Mouse (Mus musculus): ENCODE data around the gene B4galt1.

The B4galt1 gene

GRCm38 (mm10) chr4:40853565-40854386 lies at the start of gene B4galt1:
Gene B4galt1 (minus strand): TSS chr4:40854005.
- peak; percentile 100 for DNase-seq

DNA sequence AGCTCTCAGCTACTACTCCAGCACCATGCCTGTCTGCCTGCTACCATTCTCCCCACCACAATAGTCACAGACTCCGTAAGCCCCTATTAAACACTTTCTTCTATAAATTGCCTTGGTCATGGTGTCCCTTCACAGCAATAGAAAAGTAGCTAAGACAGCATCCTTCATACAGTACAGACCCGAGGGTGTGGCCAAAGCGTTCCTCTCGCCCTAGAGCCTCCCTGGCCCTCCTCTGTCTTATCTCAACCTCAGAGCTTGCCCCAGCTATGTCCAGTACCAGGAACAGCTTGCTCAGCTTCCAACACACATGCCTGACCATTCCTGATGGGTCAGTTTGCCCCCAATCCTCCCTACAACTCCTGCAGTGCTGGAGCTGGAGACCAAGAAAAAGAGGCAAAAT lies 46.8 kb upstream of the B4galt1 start:
- no peak for DNase-seq

DNA sequence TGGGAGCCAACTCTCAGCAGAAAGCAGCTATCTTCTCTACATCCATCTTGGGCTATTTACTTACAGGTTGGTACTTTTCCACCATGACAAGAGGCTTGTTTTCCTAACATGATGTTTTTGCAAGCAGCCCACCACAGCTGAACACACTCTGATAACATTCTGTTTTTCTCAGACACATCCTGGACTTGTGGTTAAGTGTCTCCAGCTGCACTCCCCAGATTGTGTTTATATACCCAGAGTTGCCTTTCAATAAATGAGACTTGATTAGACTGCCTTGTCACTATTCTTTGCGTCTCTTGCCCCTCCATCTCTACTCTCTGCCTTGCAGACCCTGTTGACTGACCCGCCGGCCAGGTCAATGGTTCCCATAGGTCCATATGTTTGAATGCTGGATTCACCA lies 46.3 kb upstream of the B4galt1 start:
- no peak for DNase-seq

- DNase-seq: no peak
Observed at GRCm38 (mm10) chr4:40899264-40899663, 45.5 kb upstream of the B4galt1 start.

DNA sequence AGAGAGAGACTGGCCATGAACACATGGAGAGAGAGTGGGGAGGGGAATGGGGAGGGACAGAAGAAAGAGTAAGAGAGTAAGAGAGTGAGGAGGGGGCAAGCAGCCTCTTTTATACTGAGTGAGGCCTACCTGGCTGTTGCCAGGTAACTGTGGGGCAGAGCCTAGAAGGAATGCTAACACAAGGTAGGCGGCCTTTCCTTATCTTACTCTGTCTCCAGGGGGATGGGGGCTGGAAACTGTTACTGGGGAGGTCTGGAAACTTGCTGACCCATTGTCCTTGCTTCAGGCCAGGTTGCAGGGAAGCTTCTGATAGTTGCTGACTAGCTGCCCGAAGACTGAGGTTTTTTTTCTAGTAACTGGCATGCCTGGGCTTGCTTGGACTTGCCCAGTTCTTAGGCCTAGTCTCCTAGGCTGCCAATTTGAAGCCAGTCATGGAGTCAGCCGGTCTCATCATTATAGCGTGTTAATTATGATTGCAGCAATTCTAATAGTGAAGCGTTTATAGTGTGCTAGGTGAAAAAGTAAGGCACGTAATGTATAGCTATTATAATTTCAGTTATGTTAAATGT lies 44.8 kb upstream of the B4galt1 start:
- no peak for DNase-seq

- DNase-seq: no peak
Observed at GRCm38 (mm10) chr4:40895646-40896045, 41.8 kb upstream of the B4galt1 start.

GRCm38 (mm10) chr4:40895118-40895517 lies 41.3 kb upstream of the B4galt1 start:
- DNase-seq: no peak

- no peak for DNase-seq
Observed at GRCm38 (mm10) chr4:40891206-40891605, 37.4 kb upstream of the B4galt1 start.

- DNase-seq: no peak
Observed at GRCm38 (mm10) chr4:40889983-40890382, 36.2 kb upstream of the B4galt1 start.

DNA sequence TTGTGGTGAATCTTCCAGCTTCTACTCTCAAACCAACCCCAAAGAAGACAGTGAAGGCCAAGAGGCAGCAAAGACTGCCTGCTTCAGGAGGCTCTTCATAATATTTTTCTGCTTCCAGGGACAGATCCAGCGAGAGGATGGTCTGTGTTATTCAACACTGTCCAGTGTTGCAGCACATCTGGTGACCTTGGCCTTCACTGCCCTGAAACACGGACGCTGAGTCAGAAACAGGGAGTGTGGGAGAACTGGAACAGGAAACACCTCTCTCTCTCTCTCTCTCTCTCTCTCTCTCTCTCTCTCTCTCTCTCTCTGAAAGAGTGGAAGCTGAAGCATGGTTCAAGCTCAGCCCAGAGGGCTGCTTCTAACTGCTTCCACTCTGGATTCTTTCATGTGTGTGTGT lies 35.4 kb upstream of the B4galt1 start:
- no peak for DNase-seq

- DNase-seq: no peak
Observed at GRCm38 (mm10) chr4:40888839-40889238, 35.0 kb upstream of the B4galt1 start.

DNA sequence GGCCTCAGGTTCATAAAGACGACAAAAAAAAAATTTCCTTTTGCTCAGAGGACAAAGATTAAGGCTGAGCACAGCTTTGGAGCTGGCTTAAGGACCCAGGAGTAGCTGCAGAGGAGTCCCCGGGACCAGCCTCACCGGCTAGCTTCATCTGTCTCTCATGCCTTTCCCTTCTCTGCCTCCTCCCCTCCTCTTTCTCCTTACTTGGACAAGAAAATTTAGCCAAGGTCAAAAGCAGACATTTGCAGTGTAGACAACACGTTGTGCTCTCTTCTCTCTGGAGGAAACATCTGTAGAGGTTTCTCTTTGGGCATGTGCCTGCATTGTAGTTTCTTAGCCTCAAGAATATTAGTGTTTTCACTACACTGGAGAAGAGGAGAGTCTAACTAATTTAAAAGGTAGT lies 32.1 kb upstream of the B4galt1 start:
- no peak for DNase-seq

DNA sequence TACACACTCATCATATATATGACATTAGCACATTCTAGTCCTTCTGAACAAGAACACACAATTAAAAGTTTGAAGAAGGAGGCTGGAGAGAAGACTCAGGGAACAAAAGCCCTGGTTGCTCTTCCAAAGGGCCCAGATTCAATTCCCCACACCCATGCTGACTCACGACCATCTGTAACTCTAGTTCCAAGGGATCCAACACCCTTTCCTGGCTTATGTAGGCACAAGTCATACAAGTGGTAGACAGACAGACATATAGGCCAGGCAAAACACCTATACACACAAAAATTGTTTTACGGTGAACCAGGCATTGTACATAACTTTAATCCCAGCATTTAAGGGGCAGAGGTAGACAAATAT lies 31.3 kb upstream of the B4galt1 start:
- DNase-seq: no peak

DNA sequence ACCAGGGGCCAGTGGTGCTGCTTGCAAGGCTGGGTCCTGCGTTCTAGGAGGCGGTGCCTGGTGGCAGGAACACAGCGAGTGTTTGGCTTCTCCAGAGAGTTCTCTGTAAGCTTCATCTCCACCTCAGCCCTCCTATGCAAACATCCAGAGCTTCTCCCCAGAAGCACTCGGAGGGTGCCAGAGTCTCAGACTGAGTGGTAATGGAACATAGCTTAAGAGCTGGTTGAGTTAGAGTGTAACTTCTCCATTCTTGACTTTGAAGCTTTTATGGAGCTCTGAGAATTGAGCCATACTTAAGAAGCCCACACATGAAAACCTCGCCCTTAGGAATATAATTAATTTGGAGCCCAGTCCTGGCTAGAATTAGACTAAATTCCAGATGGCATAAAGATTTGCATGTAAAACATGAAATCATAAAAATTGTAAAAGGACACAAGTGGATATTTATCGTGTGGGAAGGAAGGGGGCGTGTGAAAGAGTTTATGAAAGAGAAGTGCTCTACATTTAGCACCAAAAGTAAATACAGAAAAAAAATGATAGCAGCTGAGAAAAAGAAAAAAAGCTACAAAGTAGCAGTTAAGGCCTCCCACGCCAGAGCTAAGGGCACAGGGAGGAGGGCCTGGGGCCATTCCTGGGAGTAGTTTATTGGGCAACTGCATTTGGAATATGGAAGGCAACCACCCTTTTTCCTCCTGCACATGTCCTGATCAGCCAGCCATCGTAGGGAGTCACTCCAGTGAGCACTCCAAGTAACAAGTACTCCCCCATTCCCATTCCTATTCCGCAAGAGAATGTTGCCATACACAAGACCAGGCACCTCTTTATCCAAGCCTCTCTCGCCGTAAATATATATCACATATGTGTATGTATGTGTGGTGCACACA lies 30.7 kb upstream of the B4galt1 start:
- no peak for DNase-seq

GRCm38 (mm10) chr4:40883200-40883599 lies 29.4 kb upstream of the B4galt1 start:
- no peak for DNase-seq

DNA sequence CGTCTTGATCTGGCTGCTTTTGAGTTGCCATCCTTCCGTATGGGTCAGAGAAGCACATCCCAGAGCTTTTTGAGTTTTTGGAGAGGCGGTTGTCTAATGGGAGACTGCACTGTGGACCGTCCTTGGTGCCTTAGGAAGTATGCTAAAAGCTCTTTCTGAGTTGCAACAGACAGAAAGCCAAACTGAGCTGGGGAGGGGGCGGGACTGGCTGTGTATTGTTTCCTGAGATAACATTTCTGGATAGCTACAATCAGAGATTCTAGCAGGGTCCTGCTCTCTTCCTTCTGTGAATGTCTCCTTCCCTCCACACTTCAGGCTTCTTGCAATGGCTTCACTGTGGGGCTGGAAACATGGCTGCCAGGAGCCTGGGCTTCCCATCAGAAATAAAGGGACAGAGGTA lies 23.7 kb upstream of the B4galt1 start:
- DNase-seq: no peak

DNA sequence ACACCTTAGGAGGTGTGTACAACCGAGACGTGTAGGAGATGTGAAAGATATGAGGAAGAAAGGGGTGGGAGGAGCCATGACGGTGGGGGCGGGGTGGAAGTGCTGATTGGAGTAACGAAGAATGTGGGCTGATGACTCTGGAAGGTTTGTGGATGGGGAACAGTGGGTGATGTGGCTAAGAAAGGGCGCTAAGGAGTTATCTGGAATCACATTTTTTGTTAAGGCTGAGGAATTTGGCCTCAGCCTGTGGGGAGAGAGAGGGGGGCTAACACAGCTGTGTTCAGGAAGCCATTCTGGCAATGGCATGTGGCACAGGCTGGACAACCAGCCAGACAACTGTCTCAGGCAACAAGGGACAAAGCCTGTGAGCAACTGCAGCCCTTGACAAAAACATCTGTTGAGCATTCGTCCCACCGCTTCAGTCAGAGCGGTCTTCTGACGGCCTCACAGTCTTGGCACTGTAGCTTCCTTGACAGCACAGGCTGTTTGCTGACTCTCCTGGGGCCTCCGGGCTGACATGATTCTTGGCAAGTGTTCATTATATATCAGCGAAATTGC lies 23.1 kb upstream of the B4galt1 start:
- peak; percentile 82 for DNase-seq

GRCm38 (mm10) chr4:40875842-40876241 lies 22.0 kb upstream of the B4galt1 start:
- no peak for DNase-seq

- no peak for DNase-seq
Observed at GRCm38 (mm10) chr4:40874794-40875552, 21.2 kb upstream of the B4galt1 start.

- DNase-seq: peak; percentile 58
Observed at GRCm38 (mm10) chr4:40874151-40874600, 20.4 kb upstream of the B4galt1 start.

DNA sequence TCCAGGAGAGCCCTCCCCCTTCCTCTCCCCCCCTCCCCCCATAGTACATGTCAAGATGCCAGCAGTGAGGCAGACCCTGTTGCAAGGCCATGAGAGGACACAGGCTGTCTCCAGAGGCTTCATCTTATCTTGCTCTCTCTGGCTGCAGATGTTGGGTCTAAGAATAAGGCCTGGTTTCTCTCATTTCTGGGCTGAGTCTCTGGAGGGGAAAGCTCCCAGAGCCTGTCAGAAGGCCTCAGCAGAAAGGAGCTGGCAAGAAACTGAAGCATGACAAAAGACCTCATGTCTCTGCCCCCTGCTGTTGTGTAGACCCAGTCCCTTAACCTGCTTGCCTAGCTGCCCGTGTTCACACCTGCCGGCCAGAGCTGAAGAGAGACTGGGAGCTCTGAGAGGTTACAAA lies 19.5 kb upstream of the B4galt1 start:
- no peak for DNase-seq

DNA sequence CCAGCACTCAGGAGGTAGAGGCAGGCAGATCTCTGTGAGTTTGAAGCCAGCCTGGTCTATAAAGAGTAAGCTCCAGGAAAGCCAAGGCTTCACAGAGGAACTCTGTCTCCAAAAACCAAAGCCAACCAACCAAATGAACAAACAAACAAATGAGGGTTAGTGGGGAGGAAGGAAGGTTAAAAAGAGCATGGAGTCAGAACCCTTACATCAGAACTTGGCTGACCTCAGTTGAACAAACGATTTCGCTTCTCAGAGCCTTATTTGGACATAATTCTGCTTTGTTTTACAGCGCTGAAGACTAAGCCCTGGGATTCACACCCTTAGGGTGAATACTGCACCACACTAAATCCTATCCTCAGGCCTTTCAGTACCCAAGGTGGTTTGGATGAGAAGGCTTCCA lies 18.3 kb upstream of the B4galt1 start:
- DNase-seq: no peak

DNA sequence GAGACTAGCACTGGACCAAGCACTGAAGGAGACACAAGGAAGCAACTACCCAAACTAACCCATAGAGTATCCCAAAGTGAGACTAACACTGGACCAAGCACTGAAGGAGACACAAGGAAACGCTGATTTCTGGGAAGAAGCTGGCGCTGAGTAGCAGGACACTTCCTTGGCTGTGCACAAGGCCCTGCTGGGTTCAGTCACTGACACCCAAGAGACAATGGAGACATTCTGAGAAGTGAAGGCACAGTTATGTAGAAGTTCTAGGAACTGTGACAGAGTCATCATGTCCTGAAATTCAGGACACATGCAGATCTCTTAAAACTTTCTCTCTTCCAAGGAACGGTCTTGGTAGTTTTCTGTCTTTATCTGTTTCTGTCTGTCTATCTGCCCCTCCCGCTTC lies 16.4 kb upstream of the B4galt1 start:
- DNase-seq: peak; percentile 78

Data from lung, postnatal 10 days (tissue).